Mouse (Mus musculus) hindbrain, embryonic 11.5 days (tissue): ENCODE measurements around the gene Mcf2l. TPM values are rescaled to one million over a fixed set of nuclear protein-coding genes. Genes with fewer than 3 reads are reported as not detected.

Source experiments
- ATAC-seq: fragments of 200-750 bp; cut with Nextera tagmentation; 2 replicates; pipeline ENCODE4 v1.8.0; 2017; ENCODE audit warnings: mild to moderate bottlenecking, moderate TSS enrichment, moderate library complexity; ENCODE audit not compliant: low FRiP score
- DNase-seq: peaks from one replicate; pipeline ENCODE4 v3.0.0-alpha.2; 2015; ENCODE audit warnings: low spot score
- H3K27ac ChIP-seq: fragments of 300-500 bp; sonication (generic); 2 replicates; pipeline ENCODE4 v1.5.1; 2014; ENCODE audit warnings: mild to moderate bottlenecking, low read depth, low read length
- H3K27me3 ChIP-seq: fragments of 300-500 bp; sonication (generic); 2 replicates; pipeline ENCODE4 v1.6.1; 2014; ENCODE audit warnings: mild to moderate bottlenecking, low read length, moderate library complexity, mixed read lengths; ENCODE audit not compliant: control insufficient read depth, insufficient read depth
- H3K36me3 ChIP-seq: fragments of 300-500 bp; sonication (generic); 2 replicates; pipeline ENCODE4 v1.6.1; 2014; ENCODE audit warnings: mild to moderate bottlenecking, low read length, moderate library complexity, mixed read lengths; ENCODE audit not compliant: control insufficient read depth, insufficient read depth
- H3K4me1 ChIP-seq: fragments of 300-500 bp; sonication (generic); replicated peaks from 2 replicates; pipeline ENCODE4 v1.6.1; 2014; ENCODE audit warnings: low read length, mixed read lengths; ENCODE audit not compliant: control insufficient read depth, insufficient read depth
- H3K4me2 ChIP-seq: fragments of 300-500 bp; sonication (generic); replicated peaks from 2 replicates; pipeline ENCODE4 v1.6.1; 2014; ENCODE audit warnings: mild to moderate bottlenecking, low read depth, low read length
- H3K4me3 ChIP-seq: fragments of 300-500 bp; sonication (generic); 2 replicates; pipeline ENCODE4 v1.5.1; 2014; ENCODE audit warnings: low read depth, low read length
- H3K9ac ChIP-seq: fragments of 300-500 bp; sonication (generic); 2 replicates; pipeline ENCODE4 v1.6.1; 2014; ENCODE audit warnings: low read depth, low read length
- H3K9me3 ChIP-seq: fragments of 300-500 bp; sonication (generic); 2 replicates; pipeline ENCODE4 v1.6.1; 2016; ENCODE audit warnings: low read length; ENCODE audit not compliant: control insufficient read depth
- WGBS: fragments of 180-500 bp; shearing (Covaris S2); extraction: QIAGEN DNeasy Blood & Tissue Kit; methylation state at CpG from one replicate; pipeline ENCODE4 v1.1.7; 2014; 5-methylcytosine and 5-hydroxymethylcytosine counted together
- polyA plus RNA-seq: library from polyadenylated mRNA; unstranded; fragments of >200 nt; fragmentation: Nextera tagmentation; extraction: Ambion mirVana; gene quantifications from 2 replicates; pipeline ENCODE4 v1.2.1, GENCODE M21; 2014

Gene Mcf2l
- polyA plus RNA-seq, 1 experiment from 2014 or later = 54.4 TPM

- DNase-seq (peak; percentile 71), ATAC-seq (peak; percentile 84)
- H3K9me3 ChIP-seq = no peaks in the 10 kb centered on the region
- H3K4me1 ChIP-seq = peaks cover 8% of the 10 kb centered on the region
- H3K36me3 ChIP-seq = no peaks in the 10 kb centered on the region
- peak overlapping the region; percentile 81 for H3K9ac ChIP-seq
- H3K27me3 ChIP-seq = no peaks in the 10 kb centered on the region
- H3K4me3 ChIP-seq = peak overlapping the region; percentile 52
- peak overlapping the region; percentile 95 for H3K27ac ChIP-seq
- 4% methylated on average over 21 of the region's 21 CpGs for WGBS
- peak overlapping the region; percentile 39 for H3K4me2 ChIP-seq
These were observed 74.3 kb downstream of the Mcf2l start for GRCm38 (mm10) chr8:12947604-12948573.

GRCm38 (mm10) chr8:12948574-12948961 lies 75.0 kb downstream of the Mcf2l start:
- WGBS = 13% methylated on average over 3 of the region's 3 CpGs
- H3K36me3 ChIP-seq = no peaks in the 10 kb centered on the region
- DNase-seq = no peak

GRCm38 (mm10) chr8:12951051-12951630 lies 77.5 kb downstream of the Mcf2l start:
- Histone ChIP-seq H3K4me3 (no peak overlapping the region), H3K36me3 (no peaks in the 10 kb centered on the region), H3K27me3 (no peaks in the 10 kb centered on the region), H3K4me2 (no peak overlapping the region), H3K9me3 (no peaks in the 10 kb centered on the region), H3K4me1 (peaks cover 8% of the 10 kb centered on the region), H3K27ac (no peak overlapping the region), H3K9ac (no peak overlapping the region)
- DNase-seq (no peak), ATAC-seq (no peak)
- WGBS = 80% methylated on average over 7 of the region's 7 CpGs

More at GRCm38 (mm10) chr8:12948574-12948961, 75.0 kb downstream of the Mcf2l start:
- Histone ChIP-seq H3K4me2 (peak overlapping the region; percentile 39), H3K9me3 (no peaks in the 10 kb centered on the region), H3K9ac (peak overlapping the region; percentile 81), H3K27ac (peak overlapping the region; percentile 95), H3K4me1 (peaks cover 8% of the 10 kb centered on the region), H3K4me3 (peak overlapping the region; percentile 52), H3K27me3 (no peaks in the 10 kb centered on the region)
- peak; percentile 66 for ATAC-seq

GRCm38 (mm10) chr8:12952699-12953098 lies 79.1 kb downstream of the Mcf2l start:
- no peaks in the 10 kb centered on the region for H3K36me3 ChIP-seq
- no peaks in the 10 kb centered on the region for H3K9me3 ChIP-seq
- no peak overlapping the region for H3K9ac ChIP-seq
- no peak overlapping the region for H3K27ac ChIP-seq
- WGBS = 55% methylated on average over 6 of the region's 6 CpGs
- DNase-seq (no peak), ATAC-seq (no peak)
- no peak overlapping the region for H3K4me2 ChIP-seq
- H3K27me3 ChIP-seq = no peaks in the 10 kb centered on the region
- H3K4me3 ChIP-seq = no peak overlapping the region
- H3K4me1 ChIP-seq = peaks cover 2% of the 10 kb centered on the region

- Histone ChIP-seq H3K9me3 (no peaks in the 10 kb centered on the region), H3K4me2 (no peak overlapping the region), H3K27ac (no peak overlapping the region), H3K36me3 (no peaks in the 10 kb centered on the region), H3K27me3 (no peaks in the 10 kb centered on the region), H3K4me1 (peaks cover 4% of the 10 kb centered on the region; the same call in 1 of the 2 replicates), H3K4me3 (no peak overlapping the region), H3K9ac (no peak overlapping the region)
- WGBS = 82% methylated on average over 8 of the region's 8 CpGs
- DNase-seq = no peak
- no peak for ATAC-seq
These were observed 81.8 kb downstream of the Mcf2l start for GRCm38 (mm10) chr8:12955362-12955879.

- peaks cover 4% of the 10 kb centered on the region; the same call in 1 of the 2 replicates for H3K4me1 ChIP-seq
- H3K4me2 ChIP-seq = no peak overlapping the region
- no peak overlapping the region for H3K4me3 ChIP-seq
- DNase-seq = no peak
- WGBS = 90% methylated on average over 4 of the region's 4 CpGs
- H3K27me3 ChIP-seq = no peaks in the 10 kb centered on the region
- ATAC-seq = no peak
- H3K9ac ChIP-seq = no peak overlapping the region
- H3K9me3 ChIP-seq = no peaks in the 10 kb centered on the region
- H3K27ac ChIP-seq = no peak overlapping the region
- H3K36me3 ChIP-seq = no peaks in the 10 kb centered on the region
These were observed 82.3 kb downstream of the Mcf2l start for GRCm38 (mm10) chr8:12955880-12956279.

- Histone ChIP-seq H3K4me2 (no peak overlapping the region), H3K9me3 (no peaks in the 10 kb centered on the region), H3K27ac (no peak overlapping the region), H3K27me3 (no peaks in the 10 kb centered on the region), H3K4me1 (peaks cover 4% of the 10 kb centered on the region; the same call in 1 of the 2 replicates), H3K4me3 (no peak overlapping the region), H3K36me3 (no peaks in the 10 kb centered on the region), H3K9ac (no peak overlapping the region)
- DNase-seq = no peak
- 71% methylated on average over 5 of the region's 5 CpGs for WGBS
- ATAC-seq = peak; percentile 41; the same call in 1 of the 2 replicates
These were observed 83.3 kb downstream of the Mcf2l start for GRCm38 (mm10) chr8:12956941-12957340.

- DNase-seq = no peak
- no peak overlapping the region for H3K4me2 ChIP-seq
- 44% methylated on average over 6 of the region's 6 CpGs for WGBS
- peaks cover 4% of the 10 kb centered on the region; the same call in 1 of the 2 replicates for H3K4me1 ChIP-seq
- H3K27ac ChIP-seq = no peak overlapping the region
- ATAC-seq = no peak
- no peaks in the 10 kb centered on the region for H3K27me3 ChIP-seq
- H3K9me3 ChIP-seq = no peaks in the 10 kb centered on the region
- no peak overlapping the region for H3K4me3 ChIP-seq
- H3K9ac ChIP-seq = no peak overlapping the region
- no peaks in the 10 kb centered on the region for H3K36me3 ChIP-seq
These were observed 83.8 kb downstream of the Mcf2l start for GRCm38 (mm10) chr8:12957419-12957818.
